Mouse (Mus musculus): Measurements from ENCODE around the gene Esr2.

DNA sequence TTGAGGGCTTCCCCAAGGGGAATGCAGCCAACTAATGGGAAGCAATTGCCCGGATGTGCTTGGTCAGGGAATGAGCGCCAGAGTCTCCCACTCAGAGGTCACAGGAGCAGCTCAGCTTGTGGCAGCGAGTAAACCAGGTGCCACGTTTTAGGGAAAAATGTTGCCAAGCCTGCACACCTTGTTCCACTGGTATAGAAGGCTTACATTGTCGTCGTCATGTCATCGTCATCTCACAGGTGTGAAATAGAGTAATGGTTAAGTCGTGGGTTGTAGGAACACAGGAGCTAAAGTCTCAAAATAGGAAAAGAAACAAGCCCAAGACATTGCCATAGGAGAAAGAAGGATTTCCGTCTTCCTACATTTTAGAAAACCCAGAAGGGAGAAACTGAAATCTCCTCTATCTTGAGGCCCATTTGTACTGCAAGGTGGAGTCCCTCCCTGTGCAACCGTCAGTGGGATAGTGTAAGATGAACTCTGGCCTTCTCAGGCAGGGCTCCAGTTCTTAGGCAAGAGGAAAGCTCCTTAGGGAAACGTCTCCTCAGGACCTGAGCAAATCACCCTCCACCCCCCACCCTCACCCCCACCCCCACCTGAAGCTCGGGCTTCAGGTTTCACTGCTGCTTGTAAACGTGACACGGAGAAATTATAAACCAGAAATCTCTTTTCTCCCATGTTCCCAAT lies 96.0 kb downstream of the Esr2 start:
- TF ChIP-seq POLR2A (IDR thresholded peaks at IDR 0.05; ENCODE audit: borderline replicate concordance, insufficient read depth, low read length) (no peak), CTCF (IDR thresholded peaks at IDR 0.05; ENCODE audit: borderline replicate concordance, insufficient read depth, low read depth, low read length) (no peak)

Measured in cerebellum, adult 2 months (tissue).